Mouse (Mus musculus): ENCODE results near the gene Sec14l3.
A peak's percentile ranks its signal among the peaks of the same experiment; 100 is the strongest.
"Not testable (repeated sequence)": the region's sequence is repeated elsewhere in the genome, so short reads cannot be mapped to it uniquely, and the experiment has no call there.

The Sec14l3 gene

GRCm38 (mm10) chr11:4064627-4065122, at the start of gene Sec14l3:
Sec14l3 (plus strand) TSS chr11:4064841.
- DNase-seq = peak; percentile 76

DNA sequence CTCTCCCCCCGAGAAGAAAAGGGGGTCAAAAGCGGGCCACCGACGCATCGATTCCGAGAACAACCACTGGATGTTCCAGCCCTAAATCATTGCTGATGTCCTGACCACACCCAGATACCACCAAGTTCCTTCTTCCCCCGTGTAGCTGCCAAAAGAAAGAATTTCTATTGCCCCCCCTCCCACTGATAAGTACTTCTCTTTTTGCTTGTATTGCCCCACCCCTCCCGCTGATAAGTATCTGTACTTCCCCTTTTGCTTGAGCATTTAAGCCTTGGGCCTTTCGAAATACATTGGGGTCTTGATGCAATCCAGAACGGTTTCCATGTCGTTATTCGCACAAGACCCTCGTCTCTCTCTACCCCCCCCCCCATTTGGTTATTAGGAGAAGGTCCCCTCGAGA, 48.8 kb upstream of the Sec14l3 start:
- DNase-seq = not testable (repeated sequence)

- DNase-seq = not testable (repeated sequence)
Measured at GRCm38 (mm10) chr11:4022111-4022510, 42.5 kb upstream of the Sec14l3 start.

DNA sequence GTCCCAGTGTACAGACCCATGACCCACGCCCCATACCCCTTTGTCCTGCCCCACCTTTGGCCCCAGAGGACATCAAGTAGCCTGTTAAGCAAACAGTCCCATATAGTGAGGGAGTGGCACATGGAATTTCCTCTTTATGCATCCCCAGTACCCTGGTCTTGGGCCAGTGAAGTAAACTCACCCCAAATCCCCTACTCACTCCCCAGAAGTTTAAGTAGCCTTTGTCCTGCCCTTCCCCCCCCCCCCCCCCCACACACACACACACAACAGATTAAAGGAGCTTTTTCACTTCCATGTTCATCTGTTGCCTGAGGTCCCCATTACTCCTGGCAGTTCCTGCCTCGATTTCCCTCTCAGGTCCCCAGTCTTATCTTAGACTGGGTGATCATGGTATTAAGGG, 41.3 kb upstream of the Sec14l3 start:
- no peak for DNase-seq

- no peak for DNase-seq
Measured at GRCm38 (mm10) chr11:4027066-4027465, 37.6 kb upstream of the Sec14l3 start.

DNA sequence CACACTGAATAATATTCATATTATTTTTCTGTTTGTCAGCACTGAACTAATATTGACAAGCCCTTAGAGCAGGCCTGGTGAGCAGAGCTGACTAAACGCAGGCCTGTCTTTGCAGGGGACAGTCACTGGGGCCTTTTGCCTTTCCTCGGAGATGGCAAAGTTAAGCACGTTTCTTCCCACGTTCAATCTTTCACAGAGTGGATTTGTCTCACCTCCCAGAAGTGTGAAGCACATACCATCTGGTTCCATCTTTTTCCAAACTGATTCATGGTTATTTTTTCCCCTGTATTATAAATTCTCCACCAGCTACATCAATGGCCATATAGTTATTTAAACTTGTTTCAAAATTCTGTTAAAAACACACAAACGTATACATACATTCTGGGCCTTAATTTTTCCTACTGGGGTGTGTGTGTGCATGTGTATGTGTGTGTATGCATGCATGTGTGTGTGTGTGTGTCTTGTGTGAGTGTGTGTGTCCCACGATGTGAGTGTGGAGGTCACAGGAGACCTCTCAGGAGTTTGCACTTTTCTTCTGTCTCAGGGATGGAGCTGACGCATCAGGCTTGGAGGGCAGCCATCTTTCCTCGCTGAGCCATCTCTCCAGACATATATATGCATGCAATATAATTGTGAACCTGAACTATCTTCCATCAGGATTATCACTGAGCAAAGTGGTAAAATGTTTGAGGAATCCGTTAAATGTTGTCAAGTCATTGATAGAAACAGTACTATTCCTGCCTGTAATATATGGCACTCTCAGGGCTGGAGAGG, 36.9 kb upstream of the Sec14l3 start:
- no peak for DNase-seq

- no peak for DNase-seq
Measured at GRCm38 (mm10) chr11:4029343-4029742, 35.3 kb upstream of the Sec14l3 start.

DNA sequence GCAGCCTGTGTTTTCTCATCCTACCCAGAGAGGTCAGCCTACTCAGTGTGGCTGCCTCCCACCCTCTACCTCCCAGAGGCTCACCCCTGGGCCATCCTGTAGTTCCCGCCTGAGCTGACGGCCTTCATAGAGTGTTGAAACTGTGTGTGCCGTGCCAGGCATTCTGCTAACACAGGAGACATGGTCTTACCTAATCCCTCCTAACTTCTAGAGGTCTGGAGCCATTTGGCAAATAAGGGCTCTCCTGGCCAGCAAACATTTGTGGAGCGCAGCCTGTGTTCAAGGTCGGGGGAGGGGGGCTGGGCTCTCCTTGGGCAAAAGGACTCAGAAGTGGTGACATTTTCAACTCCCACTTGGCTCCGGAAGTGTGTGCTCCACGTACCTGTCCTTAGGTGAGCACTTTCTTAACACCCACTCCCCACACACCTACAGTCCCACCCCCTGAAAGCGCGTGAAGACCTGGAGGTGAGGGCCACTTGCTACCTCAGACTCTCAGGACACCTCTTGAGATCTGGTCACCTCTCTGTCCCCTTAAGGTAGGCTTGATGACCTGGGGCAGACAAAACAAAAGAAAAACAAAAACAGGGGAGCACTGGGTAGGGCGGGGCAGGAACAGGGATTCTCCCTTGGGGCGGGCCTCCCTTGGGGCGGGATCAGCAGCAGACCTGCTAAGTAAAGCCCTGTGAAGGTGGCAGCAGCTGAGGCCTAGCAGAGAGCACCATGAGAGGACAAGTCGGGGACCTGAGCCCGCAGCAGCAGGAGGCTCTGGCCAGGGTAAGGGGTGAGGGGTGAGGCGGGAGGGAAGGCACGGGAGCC, 33.3 kb upstream of the Sec14l3 start, which contains the start of gene Sec14l4:
TSS of gene Sec14l4 (plus strand) at position 337 of the 816 bp plus-strand sequence.
- peak; percentile 69 for DNase-seq

DNA sequence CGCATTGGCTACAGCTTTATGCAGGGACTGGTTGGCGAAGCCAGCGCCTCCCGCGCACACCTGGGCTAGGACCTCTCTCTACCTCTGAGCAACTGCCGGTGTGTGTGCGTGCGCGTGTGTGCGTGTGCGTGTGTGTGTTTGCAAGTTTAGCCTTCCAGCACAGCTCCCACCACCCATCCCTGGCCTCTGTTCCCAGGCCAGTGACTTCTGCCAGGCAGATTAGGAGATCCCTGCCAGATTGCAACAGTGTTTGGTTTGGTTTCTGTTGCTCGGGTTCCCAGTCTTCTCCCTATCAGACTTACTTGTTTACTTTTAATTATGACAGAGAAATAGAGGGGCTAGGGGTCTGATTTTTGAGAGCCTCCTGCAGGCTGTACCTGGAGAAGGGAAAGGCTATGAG, 32.7 kb upstream of the Sec14l3 start:
- DNase-seq = peak; percentile 27

DNA sequence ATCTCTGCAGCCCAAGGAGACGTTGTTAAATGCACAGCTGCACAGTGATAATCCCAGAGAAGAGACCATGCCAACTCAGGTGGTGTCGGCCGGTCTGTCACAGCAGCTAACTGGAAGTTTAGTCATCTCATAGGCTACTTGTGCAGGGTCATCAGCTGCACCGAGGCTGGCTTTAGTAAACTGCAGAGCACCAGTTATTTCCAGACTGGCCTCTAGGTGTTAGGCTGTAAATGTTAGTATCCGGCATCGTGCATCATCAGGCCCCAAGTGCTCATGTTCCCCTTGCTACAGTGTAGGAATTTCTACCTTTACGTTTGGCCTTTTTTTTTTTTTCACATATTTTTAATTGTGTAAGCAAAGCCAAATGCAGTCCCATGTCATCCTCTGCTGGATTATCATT, 31.2 kb upstream of the Sec14l3 start:
- no peak for DNase-seq

- no peak for DNase-seq
Measured at GRCm38 (mm10) chr11:4034169-4034568, 30.5 kb upstream of the Sec14l3 start.

- DNase-seq = peak; percentile 45
Measured at GRCm38 (mm10) chr11:4035116-4035892, 29.3 kb upstream of the Sec14l3 start.

DNA sequence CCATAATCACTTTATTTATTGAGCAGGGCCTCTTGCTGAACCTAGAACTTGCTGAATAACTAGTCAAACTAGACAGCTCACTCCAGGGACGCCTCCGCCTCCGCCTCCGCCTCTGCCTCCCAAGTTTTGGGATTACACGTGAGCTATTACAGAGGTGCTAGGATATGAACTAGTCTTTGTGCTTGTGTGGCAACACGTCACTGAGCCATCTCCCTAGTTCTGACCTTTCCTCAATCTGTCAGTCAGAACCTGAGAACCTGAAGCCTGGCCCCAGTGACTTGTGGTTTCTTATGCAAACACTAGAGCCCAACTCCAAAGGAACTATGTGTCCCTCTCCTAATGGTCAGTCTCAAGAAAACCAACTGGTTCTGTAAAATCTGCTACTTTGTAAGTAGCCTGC, 28.7 kb upstream of the Sec14l3 start:
- DNase-seq = peak; percentile 21

- no peak for DNase-seq
Measured at GRCm38 (mm10) chr11:4036365-4037084, 28.1 kb upstream of the Sec14l3 start.

- no peak for DNase-seq
Measured at GRCm38 (mm10) chr11:4039951-4040350, 24.7 kb upstream of the Sec14l3 start.

DNA sequence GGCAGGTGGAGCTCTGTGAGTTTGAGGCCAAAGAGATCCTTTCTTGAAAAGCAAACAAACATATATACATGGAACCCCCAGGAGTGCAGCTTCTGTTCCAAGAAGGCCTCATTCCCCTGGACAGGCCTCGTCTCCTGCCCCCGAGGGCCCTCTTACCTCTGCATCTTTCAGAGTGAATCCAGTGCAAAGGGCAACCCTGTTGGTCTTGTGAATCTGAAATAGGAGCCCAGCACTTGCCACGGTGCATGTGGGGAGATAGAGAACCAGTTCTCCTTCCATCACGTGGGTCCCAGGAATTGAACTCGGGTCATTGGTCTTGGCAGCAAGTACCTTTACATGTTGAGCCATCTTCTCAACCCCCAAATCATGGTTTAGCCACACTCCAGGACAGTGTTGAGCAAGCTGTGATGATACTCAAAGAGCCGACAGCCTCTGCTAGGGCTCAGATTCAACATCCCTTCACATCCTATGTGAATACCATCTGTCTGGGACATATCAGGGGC, 23.5 kb upstream of the Sec14l3 start:
- no peak for DNase-seq

GRCm38 (mm10) chr11:4043081-4043480, 21.6 kb upstream of the Sec14l3 start:
- DNase-seq = no peak

GRCm38 (mm10) chr11:4046526-4046925, 18.1 kb upstream of the Sec14l3 start:
- DNase-seq = peak; percentile 63

DNA sequence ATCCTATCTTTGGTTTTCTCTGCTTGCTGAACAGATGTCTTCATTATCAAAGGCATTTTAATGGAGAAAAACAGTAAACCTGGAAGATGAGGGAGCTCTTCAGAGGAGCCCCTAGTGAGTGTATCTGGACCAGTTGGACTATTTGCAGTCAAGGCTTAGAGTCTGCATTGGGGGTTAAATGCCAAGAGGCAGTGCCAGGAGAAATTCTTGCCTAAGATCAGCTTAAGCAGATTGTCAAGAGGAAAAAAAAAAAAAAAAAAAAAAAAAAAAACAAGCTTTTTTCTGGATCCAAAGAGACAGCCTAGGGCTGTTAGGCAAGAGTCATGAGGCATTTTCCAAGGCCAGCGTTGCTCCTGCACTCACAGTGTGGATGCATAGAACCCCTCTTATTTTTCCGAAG, 16.9 kb upstream of the Sec14l3 start:
- DNase-seq = no peak

DNA sequence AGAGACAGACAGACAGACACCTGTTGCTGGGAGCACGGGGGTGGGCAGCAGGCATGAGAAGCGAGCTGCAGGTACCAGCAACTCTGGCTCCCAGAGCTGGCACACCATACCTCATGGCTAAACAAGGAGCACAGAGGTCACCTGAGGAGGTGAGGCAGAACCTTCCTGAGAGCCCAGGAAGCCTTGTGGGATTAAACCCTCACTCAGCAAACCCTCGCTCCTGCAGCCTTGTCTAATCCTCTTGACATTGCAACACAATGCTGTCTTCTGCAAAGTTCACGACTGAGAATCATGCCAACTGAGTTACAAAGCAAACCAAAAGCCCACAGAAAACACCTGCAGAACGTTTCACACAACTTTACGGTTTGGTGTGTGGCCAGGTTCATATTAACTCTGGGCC, 16.2 kb upstream of the Sec14l3 start:
- DNase-seq = no peak

- DNase-seq = peak; percentile 81
Measured at GRCm38 (mm10) chr11:4053586-4053985, 11.1 kb upstream of the Sec14l3 start.

Data from lung, postnatal 10 days (tissue).